9 mouse cellular contexts compared by ENCODE assay signal in the genomic region with DNA sequence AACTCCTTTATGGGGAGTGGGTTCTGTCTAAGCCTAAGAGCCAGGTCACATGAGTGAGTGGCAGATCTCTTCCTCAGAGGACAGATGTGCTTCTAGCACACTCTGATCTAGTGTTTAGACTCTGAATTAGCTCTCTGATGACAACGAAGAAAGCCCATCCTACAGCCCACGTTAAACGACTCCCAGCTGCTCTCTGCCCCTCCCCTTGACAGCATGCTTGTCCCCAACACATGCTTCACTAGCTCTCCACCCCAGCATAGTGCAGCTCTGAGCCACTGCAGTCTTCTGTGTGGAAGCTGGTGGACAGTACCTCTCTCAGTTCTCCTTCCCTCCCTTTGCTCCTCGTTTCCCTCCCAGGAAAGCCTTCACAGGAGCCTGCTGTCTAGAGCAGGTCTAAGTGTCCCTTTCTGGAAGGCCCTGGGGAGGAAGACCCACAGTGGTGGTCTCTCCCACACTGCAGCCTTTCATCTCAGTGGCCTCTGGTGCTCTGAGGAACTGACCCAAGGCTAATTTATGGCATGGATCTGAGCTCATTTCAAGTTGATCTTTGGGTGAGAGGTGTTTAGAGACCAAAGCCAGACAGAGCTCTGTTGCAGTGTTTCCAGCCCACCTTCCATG. TPM values are rescaled to one million over a fixed set of nuclear protein-coding genes. Genes with fewer than 3 reads are reported as not detected.
A peak's percentile ranks its signal among the peaks of the same experiment; 100 is the strongest.
DNase-seq lines count a peak whose midpoint lies in the region; TF ChIP-seq lines count a peak whose summit lies in the region.
"Had no signal": no experiment of that assay in that cellular context is flagged by ENCODE, and none has a peak within 500 bp of the region (broad histone marks: within the 10 kb centered on the region; RNA-seq: fewer than 3 reads in every experiment).

No protein-coding gene starts in this region.

- WGBS in thymus, adult 2 months = 15% methylated on average over 4 of the region's 4 CpGs

- 0 out of 2 replicates have a peak overlapping the region, but pooled peaks have one; percentile 4 for H3K4me3 ChIP-seq in gastrocnemius, adult 2 months
- no peak overlapping the region for H3K4me3 ChIP-seq in layer of hippocampus, adult 2 months
- no peak overlapping the region for H3K4me3 ChIP-seq in thymus, adult 2 months (ENCODE audit: control insufficient read depth, insufficient read depth, low read length)
- H3K4me3 ChIP-seq: heart, embryonic 12.5 days had no signal

- no peak for DNase-seq in gastrocnemius, adult 2 months
- no peak for DNase-seq in gastrocnemius, postnatal 36 days
- DNase-seq in layer of hippocampus, adult 2 months (ENCODE audit: low spot score in 2 of 2) = no peak
- DNase-seq in layer of hippocampus, adult 9-11 months = no peak
- no peak for DNase-seq in thymus, adult 2 months
- DNase-seq in thymus, adult 18-20 months = no peak
- DNase-seq in testis, postnatal 14 days (ENCODE audit: low spot score) = no peak
- DNase-seq in layer of hippocampus, postnatal 14 days (ENCODE audit: low spot score in 2 of 2) = no peak

- TF ChIP-seq POLR2A in thymus, adult 2 months (IDR thresholded peaks at IDR 0.05; ENCODE audit: control insufficient read depth, extremely low read depth, insufficient read depth, low read length, poor library complexity) = no peak

- intact Hi-C loops in gastrocnemius, adult 2 months (cut with DNase I) = no loop called here
- intact Hi-C loops in gastrocnemius, postnatal 36 days (cut with DNase I) = no loop called here

- no peaks in the 10 kb centered on the region for H3K27me3 ChIP-seq in thymus, adult 2 months (ENCODE audit: control insufficient read depth, insufficient read depth, low read length)
- H3K27me3 ChIP-seq: heart, embryonic 12.5 days had no signal

- peaks cover 65% of the 10 kb centered on the region for H3K4me1 ChIP-seq in thymus, adult 2 months (replicated peaks; ENCODE audit: control insufficient read depth, insufficient read depth, low read length)

- TF ChIP-seq CTCF in gastrocnemius, adult 2 months (IDR thresholded peaks at IDR 0.05) = no peak
- TF ChIP-seq CTCF in layer of hippocampus, adult 2 months (conservative IDR thresholded peaks at IDR 0.05) = no peak
- no peak for TF ChIP-seq CTCF in thymus, adult 2 months (IDR thresholded peaks at IDR 0.05; ENCODE audit: borderline replicate concordance, control insufficient read depth, extremely low read depth, insufficient read depth, low read length, poor library complexity)

- H3K27ac ChIP-seq in gastrocnemius, adult 2 months = peak overlapping the region; percentile 21; the same call in 1 of the 2 replicates
- peak overlapping the region; percentile 69 for H3K27ac ChIP-seq in layer of hippocampus, adult 2 months
- H3K27ac ChIP-seq in thymus, adult 2 months (ENCODE audit: control insufficient read depth, insufficient read depth, low read length) = peak overlapping the region; percentile 99

- no peaks in the 10 kb centered on the region for H3K36me3 ChIP-seq in thymus, adult 2 months (ENCODE audit: control insufficient read depth, insufficient read depth, low read length)
- H3K36me3 ChIP-seq: heart, embryonic 12.5 days had no signal

RNA-seq across cellular contexts. Expression of gene Rapgef1, which starts 43.8 kb away (rescaled TPM):
- 100 to 1,000 TPM; 135 to 139 TPM for total RNA-seq in gastrocnemius, adult 2 months (2021)
- 100 to 1,000 TPM; 102 to 117 TPM for total RNA-seq in gastrocnemius, postnatal 36 days (2021)
- total RNA-seq in layer of hippocampus, adult 2 months (2021) = 10 to 100 TPM; 91.3 to 94.9 TPM
- 132 and 143 TPM in 2 replicates for polyA plus RNA-seq in thymus, adult 2 months (2012; rRNA removed)
- 100 to 1,000 TPM; 118 to 128 TPM for total RNA-seq in layer of hippocampus, postnatal 14 days (2021)

Comparison
In these comparisons a context has a peak if more than half of its experiments do, and no peak if none do; other contexts are left out.
1. H3K27ac ChIP-seq: peak in every context shown above with its lines; median percentile 99 in thymus, adult 2 months; 69 in layer of hippocampus, adult 2 months; 21 in gastrocnemius, adult 2 months.